Mouse (Mus musculus): ENCODE results near the gene Ccr1l1. TPM values are rescaled to one million over a fixed set of nuclear protein-coding genes. Genes with fewer than 3 reads are reported as not detected.

Gene Ccr1l1
- polyA plus RNA-seq (2014; fragmentation: Illumina TruSeq; extraction: RNeasy Lipid Tissue Mini Kit (QIAGEN cat#74804); ENCODE audit: low read depth, low replicate concordance): not detected

DNA sequence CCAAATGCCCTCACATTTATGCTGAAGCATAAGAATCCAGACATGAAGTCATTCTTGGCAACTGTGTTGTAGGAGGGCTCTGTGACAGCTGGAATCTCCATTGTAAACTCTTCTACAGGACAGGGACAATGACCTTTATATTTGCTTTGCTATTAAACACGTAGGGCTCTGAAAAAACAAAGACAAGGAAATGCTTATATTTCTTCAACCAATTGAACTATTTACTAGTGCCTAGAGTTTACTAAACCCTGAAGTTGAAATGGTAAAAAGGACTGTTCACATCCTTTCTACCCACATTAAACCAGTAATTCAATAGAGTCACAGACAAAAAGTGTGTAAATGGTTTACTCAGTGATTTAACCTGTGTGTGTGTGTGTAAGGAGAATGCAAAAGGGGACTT, at the start of gene Ccr1l1:
Ccr1l1 (minus strand) TSS at position 101 of the 400 bp plus-strand sequence.

DNA sequence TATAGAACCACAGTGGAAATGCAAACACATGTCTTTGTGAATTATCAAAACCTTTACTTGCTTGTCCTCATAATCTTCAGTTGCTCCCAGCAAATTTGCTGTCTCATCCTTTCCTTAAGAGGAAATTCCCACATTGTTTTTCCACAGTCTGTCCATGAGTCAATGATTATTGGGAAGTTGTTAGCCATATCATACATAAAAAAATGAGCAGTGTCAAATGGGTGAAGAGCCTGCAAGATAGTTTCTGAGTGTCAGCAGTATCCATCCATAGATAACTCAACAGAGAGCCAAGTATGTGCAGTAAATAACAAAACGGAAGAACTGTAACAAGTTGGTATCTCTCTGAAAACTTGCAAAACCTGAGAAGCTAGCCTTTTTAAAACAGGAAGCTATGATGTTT, 43.5 kb upstream of the Ccr1l1 start, which contains the start of gene Ccr3:
Ccr3 (plus strand) TSS at position 301 of the 400 bp plus-strand sequence.

DNA sequence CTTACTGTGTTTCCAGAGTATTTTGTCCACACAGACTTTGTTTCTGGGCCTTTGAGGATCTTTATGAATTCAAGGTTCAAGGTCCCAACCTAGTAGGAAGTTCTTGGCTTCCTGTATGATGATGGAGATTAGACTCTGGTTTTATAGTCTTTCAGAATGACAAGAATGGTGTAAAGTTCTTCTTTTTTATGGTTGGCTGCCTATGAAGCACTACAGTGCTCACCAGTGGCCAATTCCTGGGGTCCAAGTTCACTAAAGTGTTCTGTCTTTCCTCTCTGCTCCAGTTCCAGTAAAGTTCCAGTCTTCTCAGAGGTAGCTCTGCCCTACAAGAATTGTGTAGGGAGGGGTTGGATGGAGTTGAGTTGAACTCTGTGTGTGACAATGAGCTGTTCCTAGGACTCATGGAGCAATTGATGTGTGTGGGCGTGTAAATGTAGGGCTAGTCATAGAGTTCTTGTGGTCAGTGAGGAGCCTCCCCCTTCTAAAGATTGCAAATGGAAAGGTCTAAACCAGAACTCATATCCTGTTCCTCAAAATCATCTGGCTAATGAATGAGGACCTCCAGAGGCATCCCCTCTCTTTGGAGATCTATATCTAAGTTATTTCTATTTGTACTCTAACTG, 9.8 kb downstream of the Ccr1l1 start, which contains the start of gene Ccr1:
Ccr1 (minus strand) TSS at position 403 of the 623 bp plus-strand sequence.

Other genes with a start within 250 kb of the Ccr1l1 start
- gene Cxcr6, start 171.9 kb downstream of the Ccr1l1 start, polyA plus RNA-seq (2014; fragmentation: Illumina TruSeq; extraction: RNeasy Lipid Tissue Mini Kit (QIAGEN cat#74804); ENCODE audit: low read depth, low replicate concordance): 2.0 TPM
- gene Fyco1, start 126.5 kb downstream of the Ccr1l1 start, polyA plus RNA-seq (2014; fragmentation: Illumina TruSeq; extraction: RNeasy Lipid Tissue Mini Kit (QIAGEN cat#74804); ENCODE audit: low read depth, low replicate concordance): 19.8 TPM
- gene Xcr1, start 116.4 kb downstream of the Ccr1l1 start, polyA plus RNA-seq (2014; fragmentation: Illumina TruSeq; extraction: RNeasy Lipid Tissue Mini Kit (QIAGEN cat#74804); ENCODE audit: low read depth, low replicate concordance): 0.57 TPM
- 2.3 TPM for gene Ccr1, start 9.7 kb downstream of the Ccr1l1 start, polyA plus RNA-seq (2014; fragmentation: Illumina TruSeq; extraction: RNeasy Lipid Tissue Mini Kit (QIAGEN cat#74804); ENCODE audit: low read depth, low replicate concordance)
- gene Ccr3, start 43.6 kb upstream of the Ccr1l1 start, polyA plus RNA-seq (2014; fragmentation: Illumina TruSeq; extraction: RNeasy Lipid Tissue Mini Kit (QIAGEN cat#74804); ENCODE audit: low read depth, low replicate concordance): not detected
- gene Ccr2, start 123.5 kb upstream of the Ccr1l1 start, polyA plus RNA-seq (2014; fragmentation: Illumina TruSeq; extraction: RNeasy Lipid Tissue Mini Kit (QIAGEN cat#74804); ENCODE audit: low read depth, low replicate concordance): 8.3 TPM
- gene Ccr5, start 143.1 kb upstream of the Ccr1l1 start, polyA plus RNA-seq (2014; fragmentation: Illumina TruSeq; extraction: RNeasy Lipid Tissue Mini Kit (QIAGEN cat#74804); ENCODE audit: low read depth, low replicate concordance): 1.5 TPM